Mouse (Mus musculus): ENCODE data around the gene 4933405L10Rik.

Gene 4933405L10Rik

GRCm38 (mm10) chr8:105707498-105708403, at the start of gene 4933405L10Rik, which contains the start of gene Enkd1:
TSS of gene 4933405L10Rik (plus strand) at chr8:105707655.
TSS of gene Enkd1 (minus strand) at chr8:105708210.
- DNase-seq (ENCODE audit: low spot score in 2 of 2) = peak; percentile 85 to 90

DNA sequence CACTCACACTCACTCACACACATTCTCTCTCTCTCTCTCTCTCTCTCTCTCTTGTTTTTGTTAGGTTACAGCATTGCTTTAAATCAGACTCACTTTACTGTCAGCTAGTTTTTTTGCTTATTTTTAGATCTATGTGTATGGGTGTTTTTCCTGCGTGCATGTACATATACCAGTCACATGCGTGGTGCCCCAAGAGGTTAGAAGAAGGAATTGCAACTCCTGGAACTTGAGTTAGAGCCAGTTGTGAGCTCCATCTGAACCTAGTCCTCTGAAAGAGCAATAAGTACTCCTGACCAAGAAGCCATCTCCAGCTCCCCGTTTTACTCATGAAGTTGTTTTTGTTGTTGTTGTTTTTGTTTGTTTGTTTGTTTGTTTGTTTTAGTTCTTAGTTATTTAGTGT, 46.3 kb upstream of the 4933405L10Rik start:
- peak in 1 of 2 experiments; percentile 22 for DNase-seq (ENCODE audit: low spot score in 2 of 2)

DNA sequence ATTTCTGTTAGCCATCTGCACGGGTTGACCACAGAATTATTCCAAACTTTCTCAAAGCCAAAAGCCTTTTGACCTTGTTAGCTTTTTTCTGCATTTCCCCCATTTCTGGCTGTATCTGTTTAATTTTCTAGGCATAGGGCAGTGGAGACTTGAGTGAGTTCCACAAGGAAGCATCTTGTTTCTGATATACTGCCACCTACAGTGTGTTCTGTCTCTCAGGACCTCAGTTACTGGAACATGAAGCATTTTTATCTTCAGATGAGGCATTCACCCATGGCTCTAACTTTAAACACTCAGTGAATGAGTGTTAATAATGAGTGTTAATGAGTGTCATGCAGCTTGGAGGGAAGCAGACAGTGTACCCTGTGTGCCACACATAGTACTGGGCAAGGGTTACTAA, 29.6 kb upstream of the 4933405L10Rik start:
- no peak for DNase-seq (ENCODE audit: low spot score in 2 of 2)

DNA sequence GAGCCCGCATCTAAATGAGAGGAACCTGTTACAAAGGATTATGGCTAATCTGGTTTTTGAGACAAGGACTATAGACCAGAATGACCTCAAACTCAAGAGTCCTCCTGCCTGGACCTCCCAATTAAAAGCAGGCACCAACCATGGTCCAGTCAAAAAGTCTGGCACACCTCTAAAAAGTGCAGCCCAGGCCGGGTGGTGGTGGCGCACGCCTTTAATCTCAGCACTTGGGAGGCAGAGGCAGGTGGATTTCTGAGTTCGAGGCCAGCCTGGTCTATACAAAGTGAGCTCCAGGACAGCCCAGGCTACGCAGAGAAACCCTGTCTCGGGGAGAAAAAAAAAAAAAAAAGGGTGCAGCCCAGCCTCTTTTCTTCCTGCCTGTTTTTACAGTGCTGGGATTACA, 22.1 kb upstream of the 4933405L10Rik start:
- no peak for DNase-seq (ENCODE audit: low spot score in 2 of 2)

DNA sequence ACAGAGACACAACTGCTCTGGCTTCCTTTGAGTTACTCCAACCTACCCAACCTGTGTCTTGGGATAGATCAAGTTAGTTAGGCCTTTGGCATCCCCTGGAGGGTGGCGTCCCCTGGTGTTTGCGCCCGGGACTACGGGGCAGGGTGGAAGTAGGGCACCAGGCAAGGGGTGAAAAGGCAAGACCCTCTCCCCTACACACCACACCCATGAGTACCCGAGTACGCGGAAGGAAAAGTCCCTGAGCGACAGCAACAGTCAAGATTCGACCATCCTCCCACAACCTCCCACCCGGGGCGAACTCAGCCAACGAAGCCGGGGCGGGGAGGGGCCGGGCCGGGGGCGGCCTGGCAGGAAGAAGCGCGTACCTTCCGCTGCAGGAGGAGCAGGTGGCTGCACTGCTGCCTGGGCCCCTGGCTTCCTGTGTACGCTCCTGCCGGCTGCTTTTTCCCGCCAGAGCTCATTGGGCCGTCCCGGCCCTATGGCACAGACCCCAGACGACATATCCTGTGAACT, 21.6 kb upstream of the 4933405L10Rik start, which contains the start of gene Carmil2:
Gene Carmil2 (plus strand): TSS at position 479 of the 513 bp plus-strand sequence.
- DNase-seq (ENCODE audit: low spot score in 2 of 2) = peak in 1 of 2 experiments; percentile 42

- DNase-seq (ENCODE audit: low spot score in 2 of 2) = no peak
Measured at GRCm38 (mm10) chr8:105686551-105686950, 20.9 kb upstream of the 4933405L10Rik start.

- DNase-seq (ENCODE audit: low spot score in 2 of 2) = no peak
Measured at GRCm38 (mm10) chr8:105687512-105687911, 19.9 kb upstream of the 4933405L10Rik start.

- no peak for DNase-seq (ENCODE audit: low spot score in 2 of 2)
Measured at GRCm38 (mm10) chr8:105688242-105688752, 19.2 kb upstream of the 4933405L10Rik start.

- DNase-seq (ENCODE audit: low spot score in 2 of 2) = no peak
Measured at GRCm38 (mm10) chr8:105689256-105689982, 18.0 kb upstream of the 4933405L10Rik start.

GRCm38 (mm10) chr8:105689983-105690360, 17.5 kb upstream of the 4933405L10Rik start:
- DNase-seq (ENCODE audit: low spot score in 2 of 2) = no peak

DNA sequence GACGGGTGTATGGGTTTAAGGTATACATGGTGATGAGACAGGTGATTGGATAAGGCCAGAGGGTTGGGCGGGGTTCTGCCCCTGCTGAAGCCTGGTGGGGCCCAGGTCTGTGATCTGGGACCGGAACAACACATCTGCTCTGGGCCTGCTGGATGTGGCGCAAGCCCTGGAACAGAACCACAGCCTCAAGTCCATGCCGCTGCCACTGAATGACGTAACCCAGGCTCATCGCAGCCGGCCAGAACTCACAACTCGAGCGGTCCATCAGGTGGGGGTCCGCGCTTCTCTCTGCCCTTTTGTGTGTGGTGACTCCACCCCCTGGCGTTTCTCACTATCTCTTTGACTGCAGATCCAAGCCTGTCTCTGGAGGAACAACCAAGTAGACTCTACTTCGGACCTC, 16.5 kb upstream of the 4933405L10Rik start:
- no peak for DNase-seq (ENCODE audit: low spot score in 2 of 2)

DNA sequence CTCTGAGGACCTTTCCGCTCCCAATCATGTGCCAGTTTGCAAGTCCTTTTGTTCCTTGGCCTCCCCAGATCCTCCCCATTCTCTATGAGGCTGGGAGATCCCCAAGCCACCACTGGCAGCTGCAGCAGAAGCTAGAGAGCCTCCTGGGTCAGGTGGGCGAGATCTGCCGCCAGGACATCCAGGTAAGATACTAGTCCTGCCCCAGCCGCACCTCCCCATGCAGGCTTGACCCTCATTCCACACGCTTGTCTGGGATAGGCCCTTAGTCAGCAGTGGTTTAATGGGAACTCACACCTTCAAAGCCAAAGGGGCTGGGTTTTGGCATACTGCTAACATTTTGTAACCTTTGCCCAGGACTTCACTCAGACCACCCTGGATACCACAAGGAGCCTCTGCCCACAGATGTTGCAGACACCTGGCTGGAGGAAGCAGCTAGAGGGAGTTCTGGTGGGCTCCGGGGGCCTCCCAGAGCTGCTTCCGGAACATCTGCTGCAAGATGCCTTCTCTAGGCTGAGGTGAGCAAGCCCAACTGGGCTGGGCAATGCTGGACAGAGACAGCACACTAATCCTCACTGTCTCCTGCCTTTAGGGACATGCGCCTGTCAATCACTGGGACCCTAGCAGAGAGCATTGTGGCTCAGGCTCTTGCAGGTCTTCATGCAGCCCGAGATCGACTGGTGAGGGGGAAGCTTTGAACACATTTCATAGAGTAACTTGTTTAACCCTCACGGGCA, 14.8 kb upstream of the 4933405L10Rik start:
- no peak for DNase-seq (ENCODE audit: low spot score in 2 of 2)

DNA sequence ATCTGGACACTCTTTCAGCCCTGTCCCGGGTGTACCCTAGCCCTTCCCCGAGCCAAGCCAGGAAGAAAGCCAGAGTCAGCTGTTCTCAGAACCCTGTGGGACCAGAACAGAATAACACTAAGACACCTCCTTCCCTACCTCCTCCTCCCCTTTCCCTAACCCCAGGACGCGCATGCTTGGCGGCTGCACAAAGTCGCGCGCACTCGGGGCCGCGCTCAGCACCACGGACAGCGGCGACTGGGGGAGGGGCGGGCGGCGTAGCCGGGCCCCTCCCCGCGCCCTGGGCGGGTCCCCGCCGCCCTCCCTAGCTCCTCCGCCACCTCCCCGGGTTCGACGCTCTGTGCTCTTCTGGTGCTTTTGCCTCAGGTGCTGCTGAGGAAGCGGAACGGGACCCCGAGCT, 13.8 kb upstream of the 4933405L10Rik start:
- DNase-seq (ENCODE audit: low spot score in 2 of 2) = peak in 1 of 2 experiments; percentile 75

GRCm38 (mm10) chr8:105694051-105694799, 13.2 kb upstream of the 4933405L10Rik start:
- peak in 1 of 2 experiments; percentile 46 for DNase-seq (ENCODE audit: low spot score in 2 of 2)

- no peak for DNase-seq (ENCODE audit: low spot score in 2 of 2)
Measured at GRCm38 (mm10) chr8:105695080-105695780, 12.2 kb upstream of the 4933405L10Rik start.

GRCm38 (mm10) chr8:105697196-105697780, 10.2 kb upstream of the 4933405L10Rik start:
- DNase-seq (ENCODE audit: low spot score in 2 of 2) = no peak

GRCm38 (mm10) chr8:105698734-105699133, 8.7 kb upstream of the 4933405L10Rik start:
- no peak for DNase-seq (ENCODE audit: low spot score in 2 of 2)

DNA sequence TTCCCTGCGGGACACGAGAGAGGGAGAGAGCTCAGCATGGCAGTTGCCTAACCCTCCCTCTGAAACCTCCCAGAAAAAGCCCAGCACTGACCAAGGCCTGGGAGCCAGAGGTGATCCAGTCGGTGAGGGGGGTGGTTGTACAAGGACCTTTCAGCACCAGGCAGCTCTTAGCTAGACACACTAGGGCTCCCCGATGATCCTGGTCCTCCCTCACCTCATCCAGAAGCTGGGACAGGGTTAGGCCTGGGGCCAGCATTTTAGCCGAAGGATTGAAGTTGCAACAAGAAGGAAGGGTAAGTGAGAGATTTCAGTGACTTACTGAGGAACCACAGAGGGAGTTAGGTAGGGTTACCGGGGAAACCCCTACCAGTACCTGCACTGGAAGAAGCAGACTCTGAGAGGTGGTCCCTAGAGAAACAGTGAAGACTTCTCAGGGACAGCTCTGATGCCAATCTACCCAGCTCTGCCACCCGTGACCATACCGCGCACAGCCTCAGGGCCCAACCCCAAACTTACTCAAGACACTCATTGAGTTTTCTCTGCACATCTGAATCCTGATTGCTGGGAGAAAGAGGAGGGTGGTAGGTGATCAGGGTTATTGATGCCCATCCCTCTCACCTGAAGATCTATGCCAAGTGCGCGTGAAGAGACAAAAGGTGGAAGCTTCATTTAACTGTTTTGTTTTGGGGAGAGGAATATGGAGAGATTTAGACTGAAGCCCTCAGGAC, 7.8 kb upstream of the 4933405L10Rik start:
- DNase-seq (ENCODE audit: low spot score in 2 of 2) = no peak

GRCm38 (mm10) chr8:105700566-105700965, 6.9 kb upstream of the 4933405L10Rik start:
- peak; percentile 52 to 70 for DNase-seq (ENCODE audit: low spot score in 2 of 2)
